Mouse (Mus musculus) testis, adult 2 months (tissue): ENCODE results near the gene Gm45234. TPM values are rescaled to one million over a fixed set of nuclear protein-coding genes. Genes with fewer than 3 reads are reported as not detected.

Experiments
- H3K27ac ChIP-seq: fragments of 200-500 bp; 2 replicates; pipeline ENCODE4 v1.5.1; 2012; ENCODE audit warnings: low read depth, low read length; ENCODE audit not compliant: control insufficient read depth, insufficient read depth
- H3K27me3 ChIP-seq: fragments of 200-500 bp; 2 replicates; pipeline ENCODE4 v1.6.1; 2012; ENCODE audit warnings: mild to moderate bottlenecking, low read length, moderate library complexity; ENCODE audit not compliant: control insufficient read depth, insufficient read depth
- H3K36me3 ChIP-seq: fragments of 200-500 bp; 2 replicates; pipeline ENCODE4 v1.6.1; 2012; ENCODE audit warnings: mild to moderate bottlenecking, low read length; ENCODE audit not compliant: control insufficient read depth, insufficient read depth
- H3K4me1 ChIP-seq: fragments of 200-500 bp; 2 replicates; pipeline ENCODE4 v1.6.1; 2012; ENCODE audit warnings: low read length; ENCODE audit not compliant: control insufficient read depth, insufficient read depth
- H3K4me3 ChIP-seq: fragments of 200-500 bp; 2 replicates; pipeline ENCODE4 v1.5.1; 2012; ENCODE audit warnings: low read depth, mild to moderate bottlenecking, low read length, moderate library complexity, mixed read lengths; ENCODE audit not compliant: control insufficient read depth
- CTCF ChIP-seq: fragments of 200-500 bp; IDR thresholded peaks from 2 replicates; pipeline ENCODE4 v1.5.1; 2012; ENCODE audit warnings: low read depth, mild to moderate bottlenecking, inconsistent platforms, low read length, moderate library complexity; ENCODE audit not compliant: control insufficient read depth, insufficient read depth, insufficient replicate concordance
- POLR2A ChIP-seq: fragments of 200-500 bp; IDR thresholded peaks from 2 replicates; pipeline ENCODE4 v1.6.1; 2012; ENCODE audit warnings: low read depth, mild to moderate bottlenecking, inconsistent platforms, low read length, moderate library complexity; ENCODE audit not compliant: control insufficient read depth
- polyA plus RNA-seq: library from polyadenylated mRNA; depleted of rRNA; stranded (reverse); fragments of >200 nt; gene quantifications from 2 replicates; pipeline ENCODE4 v1.2.3, GENCODE M21; 2012

The Gm45234 gene
- polyA plus RNA-seq, 1 experiment = 0.05 TPM

- TF ChIP-seq POLR2A (peak; percentile 11; the same call in 1 of the 2 replicates), CTCF (no peak)
- H3K27ac ChIP-seq = peak within 1 kb of the TSS; percentile 87
These were observed 23.6 kb upstream of the Gm45234 start, which contains the start of gene Lrrc23 for GRCm38 (mm10) chr6:124779222-124779983. Gene Lrrc23, minus strand, starts transcription at chr6:124779727.

GRCm38 (mm10) chr6:124770511-124770910 is 14.7 kb upstream of the Gm45234 start:
- H3K27me3 ChIP-seq = no peaks in the 10 kb centered on the region
- H3K36me3 ChIP-seq = no peaks in the 10 kb centered on the region; the same call in none of the 2 replicates
- no peak overlapping the region for H3K27ac ChIP-seq
- TF ChIP-seq POLR2A = no peak
- no peak for TF ChIP-seq CTCF
- peaks cover 19% of the 10 kb centered on the region for H3K4me1 ChIP-seq
- no peak overlapping the region for H3K4me3 ChIP-seq

More at GRCm38 (mm10) chr6:124779222-124779983, 23.6 kb upstream of the Gm45234 start, which contains the start of gene Lrrc23:
- H3K27me3 ChIP-seq = no peaks in the 10 kb centered on the region
- peaks cover 20% of the 10 kb centered on the region for H3K4me1 ChIP-seq
- H3K36me3 ChIP-seq = no peaks in the 10 kb centered on the region; the same call in 1 of the 2 replicates
- peak within 1 kb of the TSS; percentile 89 for H3K4me3 ChIP-seq

GRCm38 (mm10) chr6:124770013-124770412 is 14.2 kb upstream of the Gm45234 start:
- Histone ChIP-seq H3K27me3 (no peaks in the 10 kb centered on the region), H3K36me3 (no peaks in the 10 kb centered on the region; the same call in none of the 2 replicates), H3K4me3 (no peak overlapping the region), H3K4me1 (peaks cover 19% of the 10 kb centered on the region), H3K27ac (no peak overlapping the region)
- TF ChIP-seq POLR2A (no peak), CTCF (no peak)

GRCm38 (mm10) chr6:124769101-124769765 is 13.4 kb upstream of the Gm45234 start, which contains the start of gene Eno2:
Gene Eno2, minus strand, starts transcription at chr6:124769673.
- peaks cover 19% of the 10 kb centered on the region for H3K4me1 ChIP-seq
- no peak within 1 kb of the TSS for H3K27ac ChIP-seq
- H3K27me3 ChIP-seq = no peaks in the 10 kb centered on the region
- TF ChIP-seq CTCF = no peak
- no peak for TF ChIP-seq POLR2A
- H3K4me3 ChIP-seq = peak within 1 kb of the TSS; percentile 10
- no peaks in the 10 kb centered on the region; the same call in none of the 2 replicates for H3K36me3 ChIP-seq

- peaks cover 20% of the 10 kb centered on the region for H3K4me1 ChIP-seq
- TF ChIP-seq POLR2A (no peak), CTCF (no peak)
- no peak overlapping the region for H3K27ac ChIP-seq
- peak overlapping the region; percentile 10; the same call in 1 of the 2 replicates for H3K4me3 ChIP-seq
- H3K27me3 ChIP-seq = no peaks in the 10 kb centered on the region
- H3K36me3 ChIP-seq = no peaks in the 10 kb centered on the region; the same call in none of the 2 replicates
These were observed 12.9 kb upstream of the Gm45234 start for GRCm38 (mm10) chr6:124768704-124769044.

GRCm38 (mm10) chr6:124767920-124768703 is 12.3 kb upstream of the Gm45234 start:
- Histone ChIP-seq H3K36me3 (no peaks in the 10 kb centered on the region; the same call in none of the 2 replicates), H3K4me1 (peaks cover 22% of the 10 kb centered on the region), H3K27ac (no peak overlapping the region), H3K27me3 (no peaks in the 10 kb centered on the region), H3K4me3 (no peak overlapping the region)
- no peak for TF ChIP-seq CTCF
- no peak for TF ChIP-seq POLR2A
